Mouse (Mus musculus) heart, postnatal 25 days (tissue): Measurements from ENCODE around the gene Arhgap45. TPM values are rescaled to one million over a fixed set of nuclear protein-coding genes. Genes with fewer than 3 reads are reported as not detected.

Experiments used
- DNase-seq: peaks from one replicate; pipeline ENCODE4 v3.0.0; 2022; ENCODE audit warnings: low spot score
- intact Hi-C: fragments of 180-260 bp; cut with DNase I; formaldehyde crosslinking; loops from one replicate; pipeline ENCODE4 v1.15.1; 2025
- total RNA-seq, 2 experiments: library from RNA; stranded (reverse); gene quantifications; 2 replicates each; pipeline ENCODE4 v1.2.3; 2021

The Arhgap45 gene
- total RNA-seq, 2 experiments from 2014 or later = 4.7 to 4.9 TPM

DNA sequence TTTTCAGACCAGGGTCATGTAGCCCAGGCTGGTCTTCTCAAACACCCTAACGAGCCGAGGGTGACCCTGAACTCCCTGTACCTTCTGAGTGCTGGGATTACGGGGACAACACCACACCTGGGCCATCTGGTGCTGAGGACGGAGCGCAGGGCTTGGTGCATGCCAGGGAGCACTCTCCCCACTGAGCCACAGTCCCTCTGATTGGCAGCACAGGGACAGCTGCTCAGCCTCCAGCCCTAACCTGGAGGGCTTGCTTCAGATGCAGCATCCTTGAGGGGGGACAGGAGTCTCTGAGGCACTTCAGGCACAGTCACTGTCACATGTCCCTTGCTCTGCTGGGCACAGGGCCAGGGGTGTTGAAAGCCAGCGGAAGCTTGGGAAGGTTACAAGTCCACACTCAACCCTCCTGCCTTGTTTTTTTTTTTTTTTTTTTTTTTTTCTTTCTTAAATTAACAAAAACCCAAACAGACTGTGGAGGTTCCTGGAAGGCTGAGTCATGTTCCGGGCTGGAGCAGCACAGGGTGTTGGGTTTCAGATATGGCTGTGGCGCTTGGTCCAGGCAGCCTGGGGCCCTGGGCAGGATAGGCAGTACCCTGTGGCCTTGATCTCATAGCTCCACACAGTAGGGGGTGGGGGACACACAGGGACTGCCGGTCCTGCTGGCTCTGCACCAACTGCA is 54.5 kb downstream of the Arhgap45 start:
- intact Hi-C loops = loop anchor here (5.0 kb wide), 1 partner anchor 41 kb away; no protein-coding TSS in a partner anchor
- peak; percentile 82 for DNase-seq

DNA sequence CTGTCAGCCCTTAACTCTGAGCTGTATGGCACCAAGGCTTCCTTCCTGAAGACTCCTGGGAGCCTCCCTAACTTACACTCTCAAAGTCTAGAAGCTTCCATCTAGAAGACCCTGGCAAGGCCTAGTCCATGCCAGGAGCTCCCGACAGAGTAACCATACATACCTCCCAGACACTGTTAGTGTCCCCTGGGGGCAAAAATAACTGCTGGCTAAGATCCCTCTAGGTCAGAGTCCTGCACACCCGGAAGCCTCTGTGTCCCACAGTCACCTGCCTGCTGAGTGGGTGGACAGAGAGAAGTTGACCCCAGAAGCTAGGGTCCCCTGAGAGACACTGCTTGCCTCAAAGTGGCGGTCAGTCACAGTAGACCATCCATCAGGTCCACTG is 55.1 kb downstream of the Arhgap45 start:
- no peak for DNase-seq
- intact Hi-C loops = loop anchor here (5.0 kb wide), 1 partner anchor 41 kb away; no protein-coding TSS in a partner anchor

DNA sequence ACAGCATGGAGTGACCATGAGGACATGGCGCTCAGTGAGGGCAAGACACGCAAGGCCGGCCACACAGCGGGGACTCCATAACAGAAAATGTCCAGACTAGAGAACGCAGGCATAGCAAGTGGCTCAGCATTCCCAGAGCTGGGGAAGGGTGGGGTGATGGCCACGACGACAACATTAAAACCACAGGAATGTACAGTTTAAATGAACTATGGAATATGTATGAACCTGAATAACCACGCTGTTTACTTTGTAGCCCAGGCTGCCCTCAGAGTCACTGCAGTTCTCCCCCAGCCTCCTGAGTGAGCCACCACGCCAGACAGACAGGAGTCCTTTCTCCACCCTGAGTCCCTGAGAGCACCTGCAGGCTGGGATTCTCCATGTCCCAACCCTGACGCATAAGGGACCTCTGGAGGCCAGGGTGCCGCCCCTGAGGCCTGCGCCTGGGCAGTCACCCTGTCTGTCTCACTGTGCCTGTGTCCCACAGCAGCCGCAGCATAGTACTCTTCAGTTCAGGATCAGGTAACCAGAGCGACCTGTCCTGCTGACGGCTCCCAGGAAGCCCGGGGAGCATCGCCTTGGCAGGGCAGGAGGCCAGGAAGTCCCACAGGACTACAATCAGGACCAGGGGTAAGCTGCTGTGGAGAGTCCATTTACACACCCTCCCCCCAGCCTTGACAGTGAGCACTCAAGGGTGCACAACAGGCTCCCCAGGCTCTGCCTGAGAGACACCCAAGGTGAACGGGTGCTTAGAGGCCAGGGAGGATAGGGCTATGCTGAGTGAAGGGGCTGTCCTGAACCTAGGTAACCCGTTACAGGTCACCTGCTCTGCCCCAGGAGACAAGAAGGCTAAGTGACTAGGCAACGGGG is 56.4 kb downstream of the Arhgap45 start:
- DNase-seq = no peak
- intact Hi-C loops = loop anchor here (5.0 kb wide), 1 partner anchor 39 kb away; no protein-coding TSS in a partner anchor

DNA sequence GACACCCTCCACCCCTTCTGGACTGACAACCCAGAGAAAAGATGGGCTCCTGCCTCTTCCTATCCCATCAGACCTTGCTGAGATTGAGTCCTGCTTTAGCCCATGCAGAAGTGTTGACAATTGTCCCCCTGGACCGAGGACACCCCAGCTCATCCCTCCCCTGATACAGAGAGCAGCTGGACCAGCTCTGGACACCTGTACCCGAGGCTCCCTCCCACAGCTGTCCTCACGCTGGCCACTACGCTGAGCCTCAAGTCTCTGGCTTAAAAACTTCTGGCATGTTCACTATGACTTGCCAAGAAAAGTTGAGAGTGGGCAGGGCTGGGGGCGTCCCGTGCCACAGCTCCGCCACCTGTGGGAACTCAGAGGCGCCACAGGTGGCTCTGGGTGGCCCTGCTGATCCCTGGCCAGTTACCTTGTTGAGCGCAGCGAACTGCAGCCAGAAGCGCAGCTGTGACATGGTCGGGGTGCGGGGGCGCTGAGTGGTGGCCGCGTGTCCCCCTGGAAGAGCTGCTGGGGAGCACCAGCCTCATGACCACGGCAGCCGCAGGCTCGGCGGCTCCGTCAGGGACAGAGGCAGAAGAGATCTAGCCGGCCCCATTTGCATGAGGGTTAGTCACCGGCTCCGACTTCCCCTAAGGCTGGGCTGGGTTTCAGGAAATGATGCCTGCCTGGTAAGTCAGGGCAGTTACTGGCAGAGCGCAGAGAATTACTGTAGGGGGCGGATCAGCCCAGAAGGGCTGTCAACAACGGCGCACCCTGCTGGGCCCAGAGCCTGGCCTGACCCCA is 58.6 kb downstream of the Arhgap45 start:
- intact Hi-C loops = loop anchor here (5.0 kb wide), 1 partner anchor 37 kb away; no protein-coding TSS in a partner anchor
- peak; percentile 74 for DNase-seq

DNA sequence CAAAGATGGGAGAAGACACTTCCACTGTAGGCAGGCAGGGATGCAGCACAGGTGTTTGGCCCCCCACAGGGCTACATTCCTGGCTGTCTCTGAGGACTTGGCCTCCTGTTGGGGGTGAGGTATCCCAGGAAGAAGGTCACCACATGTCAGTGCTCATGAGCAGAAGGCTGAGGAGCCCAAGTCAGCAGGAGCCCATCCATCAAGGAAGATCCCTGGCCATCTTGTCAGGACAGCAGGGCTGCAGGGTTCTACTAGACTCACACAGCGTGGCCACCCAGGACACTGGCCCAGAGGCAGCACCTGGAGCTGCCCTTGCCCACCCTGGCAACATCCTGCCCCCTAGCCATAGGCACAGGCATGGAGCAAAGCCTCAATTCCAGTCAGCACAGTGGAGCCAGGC is 59.5 kb downstream of the Arhgap45 start:
- intact Hi-C loops = no loop called here
- no peak for DNase-seq

DNA sequence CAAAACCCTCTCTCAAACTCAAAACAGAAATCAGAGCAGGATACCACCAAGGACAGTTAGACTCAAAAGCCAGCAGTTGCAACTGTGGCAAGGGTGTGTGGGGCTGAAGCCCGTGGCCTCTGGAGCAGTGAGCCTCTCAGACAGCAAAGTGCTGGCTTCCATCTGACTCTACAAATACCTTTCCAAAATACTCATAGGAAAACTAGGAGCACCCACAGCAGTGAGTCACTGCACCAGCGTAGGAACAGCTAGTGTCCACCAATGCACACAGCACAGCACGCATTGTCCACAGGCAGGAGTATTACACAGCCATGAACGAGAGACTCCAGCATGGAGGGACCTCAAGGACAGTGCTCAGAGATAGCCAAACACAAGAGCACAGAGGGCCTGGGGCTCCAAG is 59.9 kb downstream of the Arhgap45 start:
- no peak for DNase-seq
- intact Hi-C loops = no loop called here

DNA sequence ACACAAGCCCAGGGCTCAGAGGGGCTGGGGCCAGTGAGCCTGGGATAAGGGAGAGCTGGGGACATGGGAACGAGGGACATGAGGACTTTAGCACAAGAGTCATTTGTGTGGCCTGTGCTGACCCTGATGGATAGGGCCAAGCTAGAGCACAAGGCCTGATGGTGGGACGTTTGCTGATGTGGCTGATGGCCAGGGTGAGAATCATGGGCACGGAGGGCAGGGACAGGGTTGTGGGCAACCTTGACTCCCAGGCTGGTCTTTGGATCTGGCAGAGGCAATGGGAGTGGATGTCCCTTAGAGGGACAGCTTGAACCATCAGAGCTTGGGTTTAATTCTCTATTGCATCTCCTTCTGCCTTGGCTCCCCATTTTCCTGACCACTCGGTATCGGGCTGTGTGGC is 60.9 kb downstream of the Arhgap45 start:
- intact Hi-C loops = no loop called here

DNA sequence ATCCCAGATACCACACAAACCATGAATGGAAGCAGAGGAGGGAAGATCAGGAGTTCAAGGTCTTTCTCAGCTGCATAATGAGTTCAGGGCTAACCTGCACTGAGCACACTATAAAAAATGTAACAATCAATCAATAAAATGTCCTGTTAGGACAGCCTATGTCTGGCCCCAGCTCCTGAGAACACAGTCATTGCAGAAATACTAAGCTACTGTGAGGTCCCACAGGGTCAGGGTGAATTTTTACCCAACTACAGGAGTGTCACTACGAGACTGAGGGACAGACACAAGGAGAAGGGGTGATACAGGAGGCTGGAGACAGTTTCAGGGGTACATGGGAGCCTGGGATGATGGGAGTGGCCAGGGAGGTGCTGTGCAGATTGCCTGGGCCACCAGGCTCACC is 61.9 kb downstream of the Arhgap45 start:
- intact Hi-C loops = no loop called here
- no peak for DNase-seq

More for the DNA sequence above, 60.9 kb downstream of the Arhgap45 start:
- no peak for DNase-seq

DNA sequence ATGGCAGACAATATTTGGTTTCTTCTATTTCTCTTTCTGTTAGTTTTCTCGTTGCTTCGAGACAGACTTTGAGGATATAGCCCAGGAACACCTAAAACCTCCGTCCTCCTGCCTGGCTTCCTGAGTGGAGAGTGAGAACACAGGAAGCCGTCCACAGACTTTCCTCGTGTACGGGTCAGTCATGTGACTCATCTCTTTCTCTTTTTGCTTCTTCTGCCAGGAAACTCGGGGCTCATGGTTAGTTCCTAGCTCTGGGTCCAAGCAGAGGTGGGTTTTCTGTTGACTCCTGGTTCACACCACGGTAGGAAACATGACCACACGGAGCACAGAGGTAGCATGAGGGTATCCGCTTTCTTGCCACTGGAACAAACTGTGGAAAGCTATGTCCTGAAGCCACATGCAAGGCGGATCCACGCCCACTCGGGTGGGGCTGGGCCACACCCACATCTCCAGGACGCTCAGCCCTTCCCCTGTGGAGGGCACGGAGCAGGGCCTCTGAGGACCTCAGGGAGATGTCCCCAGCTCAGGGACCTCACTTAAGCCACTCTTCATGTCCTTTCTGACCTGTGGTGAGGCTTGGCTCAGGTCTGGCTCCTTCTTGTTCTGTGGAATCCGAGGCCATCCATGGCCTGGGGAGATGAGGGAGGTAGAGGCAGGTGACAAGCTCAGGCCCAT is 64.1 kb downstream of the Arhgap45 start:
- intact Hi-C loops = no loop called here
- DNase-seq = no peak

Other genes with a start within 250 kb of the Arhgap45 start
- gene Rnf126, start 249.7 kb upstream of the Arhgap45 start, total RNA-seq = 10 to 100 TPM; 21.2 to 22.8 TPM
- gene Fstl3, start 239.4 kb upstream of the Arhgap45 start, total RNA-seq = 1 to 10 TPM; 2.9 to 4.2 TPM
- not detected for gene Prss57, start 225.7 kb upstream of the Arhgap45 start, total RNA-seq
- gene Palm, start 223.1 kb upstream of the Arhgap45 start, total RNA-seq = 10 to 100 TPM; 70.3 to 77.3 TPM
- under 1 TPM; 0.59 to 0.70 TPM for gene Misp, start 195.7 kb upstream of the Arhgap45 start, total RNA-seq
- gene Ptbp1, start 162.2 kb upstream of the Arhgap45 start, total RNA-seq = 10 to 100 TPM; 54.6 to 59.3 TPM
- under 1 TPM in 1 of 2 experiments, not detected in 1; 0.44 TPM for gene Prtn3, start 142.2 kb upstream of the Arhgap45 start, total RNA-seq
- gene Plppr3, start 142.0 kb upstream of the Arhgap45 start, total RNA-seq = not detected
- gene Elane, start 130.4 kb upstream of the Arhgap45 start, total RNA-seq = not detected
- 10 to 100 TPM; 11.1 to 61.8 TPM for gene Cfd, start 125.8 kb upstream of the Arhgap45 start, total RNA-seq
- gene Med16, start 107.7 kb upstream of the Arhgap45 start, total RNA-seq = 10 to 100 TPM; 49.2 to 50.7 TPM
- gene Gm26602, start 105.8 kb upstream of the Arhgap45 start, total RNA-seq = not detected
- under 1 TPM; 0.14 to 0.18 TPM for gene Kiss1r, start 99.7 kb upstream of the Arhgap45 start, total RNA-seq
- 10 to 100 TPM; 81.1 to 82.9 TPM for gene R3hdm4, start 95.4 kb upstream of the Arhgap45 start, total RNA-seq
- 1 to 10 TPM; 1.9 to 2.0 TPM for gene Arid3a, start 89.6 kb upstream of the Arhgap45 start, total RNA-seq
- gene Wdr18, start 56.5 kb upstream of the Arhgap45 start, total RNA-seq = 10 to 100 TPM; 20.5 to 30.1 TPM
- gene Grin3b, start 45.9 kb upstream of the Arhgap45 start, total RNA-seq = under 1 TPM; 0.14 to 0.21 TPM
- gene Tmem259, start 32.3 kb upstream of the Arhgap45 start, total RNA-seq = 100 to 1,000 TPM; 110 to 115 TPM
- 10 to 100 TPM; 35.9 to 36.6 TPM for gene Cnn2, start 28.1 kb upstream of the Arhgap45 start, total RNA-seq
- gene Abca7, start 20.2 kb upstream of the Arhgap45 start, total RNA-seq = 1 to 10 TPM; 6.5 to 6.7 TPM
- gene Polr2e, start 23.1 kb downstream of the Arhgap45 start, total RNA-seq = 10 to 100 TPM; 79.3 to 81.2 TPM
- gene Gpx4, start 30.5 kb downstream of the Arhgap45 start, total RNA-seq = 100 to 1,000 TPM; 691 to 812 TPM
- gene Sbno2, start 88.9 kb downstream of the Arhgap45 start, total RNA-seq = 10 to 100 TPM; 11.0 to 11.6 TPM
- 100 to 1,000 TPM; 133 to 138 TPM for gene Stk11, start 99.2 kb downstream of the Arhgap45 start, total RNA-seq
- gene Atp5d, start 122.0 kb downstream of the Arhgap45 start, total RNA-seq = 1,000 to 10,000 TPM; 1,252 to 1,264 TPM
- gene Cbarp, start 124.2 kb downstream of the Arhgap45 start, total RNA-seq = 1 to 10 TPM; 2.4 to 3.1 TPM
- gene Midn, start 131.6 kb downstream of the Arhgap45 start, total RNA-seq = 100 to 1,000 TPM in 1 of 2 experiments, 10 to 100 TPM in 1; 92.1 to 120 TPM
- 10 to 100 TPM; 31.7 to 43.1 TPM for gene Cirbp, start 149.3 kb downstream of the Arhgap45 start, total RNA-seq
- 1 to 10 TPM; 4.2 to 5.2 TPM for gene 1600002K03Rik, start 156.3 kb downstream of the Arhgap45 start, total RNA-seq
- 1 to 10 TPM in 1 of 2 experiments, under 1 TPM in 1; 0.91 to 1.1 TPM for gene Efna2, start 162.8 kb downstream of the Arhgap45 start, total RNA-seq
- 10 to 100 TPM; 15.3 to 16.7 TPM for gene Mum1, start 209.8 kb downstream of the Arhgap45 start, total RNA-seq
- gene Ndufs7, start 232.5 kb downstream of the Arhgap45 start, total RNA-seq = 100 to 1,000 TPM; 957 to 967 TPM
- gene Gamt, start 244.4 kb downstream of the Arhgap45 start, total RNA-seq = 1 to 10 TPM; 9.0 to 9.3 TPM
- gene Dazap1, start 244.8 kb downstream of the Arhgap45 start, total RNA-seq = 10 to 100 TPM; 55.0 to 69.6 TPM